Mouse (Mus musculus): ENCODE measurements around the gene Habp2. TPM values are rescaled to one million over a fixed set of nuclear protein-coding genes. Genes with fewer than 3 reads are reported as not detected.

The Habp2 gene
- total RNA-seq, 2 experiments from 2014 or later = not detected

DNA sequence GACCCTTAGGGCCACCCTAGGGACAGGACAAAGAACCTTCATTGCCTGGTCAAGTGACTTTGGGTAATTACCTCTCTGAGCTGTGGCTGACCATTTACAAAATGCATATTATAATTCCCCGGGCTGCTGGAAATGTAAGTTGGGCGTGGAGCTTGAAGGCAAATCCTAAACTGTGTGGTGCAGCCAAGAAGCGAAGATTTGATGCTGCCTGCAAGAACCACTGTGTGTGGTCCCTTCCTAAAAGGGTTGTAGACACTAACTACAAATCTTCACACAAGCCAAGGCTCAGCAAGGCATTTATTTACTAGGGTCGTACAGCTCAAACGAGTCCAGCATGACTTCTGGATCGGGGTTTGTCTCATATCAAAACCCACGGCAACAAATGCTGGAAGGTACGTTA lies 77.6 kb downstream of the Habp2 start:
- no peak for DNase-seq

DNA sequence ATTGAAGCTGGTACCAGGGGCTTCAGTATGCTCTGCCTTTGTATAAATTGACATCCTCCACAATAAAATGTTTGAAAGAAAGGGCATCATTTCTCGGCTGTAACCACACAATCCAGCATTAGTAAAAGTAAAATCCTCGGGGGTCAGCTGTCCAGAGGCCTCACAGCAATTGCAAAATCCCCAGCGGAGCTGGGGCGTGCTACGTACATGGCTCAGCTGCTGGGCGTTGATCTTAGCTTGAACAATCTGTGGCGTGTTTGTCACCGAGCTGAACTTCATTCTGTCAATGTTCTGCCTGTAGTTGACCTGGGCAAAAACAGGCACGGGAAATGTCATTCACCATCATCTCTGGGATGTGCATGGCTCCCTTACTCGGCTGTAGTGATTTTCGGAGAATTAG lies 79.2 kb downstream of the Habp2 start:
- DNase-seq = no peak

- DNase-seq = no peak
Observed at GRCm38 (mm10) chr19:56366625-56367024, 79.7 kb downstream of the Habp2 start.

GRCm38 (mm10) chr19:56367778-56368177 lies 80.8 kb downstream of the Habp2 start:
- no peak for DNase-seq

- DNase-seq = no peak
Observed at GRCm38 (mm10) chr19:56368912-56369311, 82.0 kb downstream of the Habp2 start.

Other genes starting within 250 kb of the Habp2 start
- gene Nrap, start 102.9 kb downstream of the Habp2 start, total RNA-seq (2021) = under 1 TPM; 0.07 to 0.08 TPM
- gene Casp7, start 110.0 kb downstream of the Habp2 start, total RNA-seq (2021) = 1 to 10 TPM; 1.3 to 1.9 TPM
- under 1 TPM; 0.22 to 0.33 TPM for gene Plekhs1, start 174.5 kb downstream of the Habp2 start, total RNA-seq (2021)